Mouse (Mus musculus) limb, embryonic 11.5 days (tissue): ENCODE results near the gene Ptpn14. TPM values are rescaled to one million over a fixed set of nuclear protein-coding genes. Genes with fewer than 3 reads are reported as not detected.

Experiments used
- ATAC-seq: fragments of 200-750 bp; cut with Nextera tagmentation; 2 replicates; pipeline ENCODE4 v1.8.0; 2017; ENCODE audit warnings: low read depth; ENCODE audit not compliant: insufficient number of reproducible peaks, low FRiP score, low TSS enrichment
- DNase-seq: peaks from one replicate; pipeline ENCODE4 v3.0.0-alpha.2; 2015; ENCODE audit warnings: low spot score
- H3K27ac ChIP-seq: fragments of 300-500 bp; sonication (generic); replicated peaks from 2 replicates; pipeline ENCODE4 v1.5.1; 2014; ENCODE audit warnings: low read depth, mild to moderate bottlenecking, low read length
- H3K27me3 ChIP-seq: fragments of 300-500 bp; sonication (generic); 2 replicates; pipeline ENCODE4 v1.6.1; 2014; ENCODE audit warnings: mild to moderate bottlenecking, low read length, mixed read lengths; ENCODE audit not compliant: control insufficient read depth, insufficient read depth
- H3K36me3 ChIP-seq: fragments of 300-500 bp; sonication (generic); 2 replicates; pipeline ENCODE4 v1.6.1; 2014; ENCODE audit warnings: mild to moderate bottlenecking, low read length, moderate library complexity, mixed read lengths; ENCODE audit not compliant: control insufficient read depth, insufficient read depth
- H3K4me1 ChIP-seq: fragments of 300-500 bp; sonication (generic); 2 replicates; pipeline ENCODE4 v1.6.1; 2014; ENCODE audit warnings: low read length, mixed read lengths; ENCODE audit not compliant: control insufficient read depth, insufficient read depth
- H3K4me2 ChIP-seq: fragments of 300-500 bp; sonication (generic); 2 replicates; pipeline ENCODE4 v1.6.1; 2014; ENCODE audit warnings: low read depth, mild to moderate bottlenecking, moderate library complexity; ENCODE audit not compliant: severe bottlenecking
- H3K4me3 ChIP-seq: fragments of 300-500 bp; sonication (generic); 2 replicates; pipeline ENCODE4 v1.5.1; 2014; ENCODE audit warnings: low read depth, low read length
- H3K9ac ChIP-seq: fragments of 300-500 bp; sonication (generic); 2 replicates; pipeline ENCODE4 v1.6.1; 2014; ENCODE audit warnings: mild to moderate bottlenecking, low read length
- H3K9me3 ChIP-seq: fragments of 300-500 bp; sonication (generic); 2 replicates; pipeline ENCODE4 v1.6.1; 2016; ENCODE audit warnings: low read length; ENCODE audit not compliant: control insufficient read depth
- WGBS: fragments of 180-500 bp; shearing (Covaris S2); extraction: QIAGEN DNeasy Blood & Tissue Kit; methylation state at CpG from one replicate; pipeline ENCODE4 v1.1.7; 2014; 5-methylcytosine and 5-hydroxymethylcytosine counted together
- polyA plus RNA-seq: library from polyadenylated mRNA; unstranded; fragments of >200 nt; fragmentation: Nextera tagmentation; extraction: Ambion mirVana; gene quantifications from 2 replicates; pipeline ENCODE4 v1.2.1, GENCODE M21; 2014

Gene Ptpn14
- polyA plus RNA-seq, 1 experiment from 2014 or later: 8.8 TPM

DNA sequence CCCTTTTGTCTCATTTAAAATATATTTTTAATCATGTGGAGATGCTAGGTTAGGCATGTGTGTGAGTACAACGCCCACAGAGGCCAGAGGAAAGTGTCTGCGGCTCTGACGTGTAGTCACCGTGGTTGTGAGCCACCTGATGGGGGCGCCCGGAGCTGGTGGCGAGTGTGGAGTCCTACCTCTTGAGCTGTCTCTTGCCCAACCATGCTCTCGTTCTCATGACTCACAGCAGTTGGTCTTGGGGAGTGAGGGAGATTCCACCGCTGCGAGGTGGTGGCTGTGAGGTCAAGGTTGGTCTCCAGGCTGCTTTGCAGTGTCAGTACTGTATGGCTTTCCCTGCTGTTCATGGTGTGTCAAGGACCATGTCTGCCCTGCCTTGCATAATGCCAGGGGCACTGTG, 140.0 kb downstream of the Ptpn14 start:
- no peak for ATAC-seq
- no peak overlapping the region for H3K4me3 ChIP-seq
- 85% methylated on average over 10 of the region's 10 CpGs for WGBS

GRCm38 (mm10) chr1:189869651-189870270, 141.7 kb downstream of the Ptpn14 start:
- no peak for DNase-seq
- no peaks in the 10 kb centered on the region for H3K27me3 ChIP-seq
- no peaks in the 10 kb centered on the region; the same call in 1 of the 2 replicates for H3K9me3 ChIP-seq
- no peak overlapping the region for H3K9ac ChIP-seq
- H3K4me2 ChIP-seq: no peak overlapping the region
- no peaks in the 10 kb centered on the region; the same call in 1 of the 2 replicates for H3K36me3 ChIP-seq
- no peak overlapping the region for H3K4me3 ChIP-seq
- peaks cover 1% of the 10 kb centered on the region; the same call in 1 of the 2 replicates for H3K4me1 ChIP-seq
- ATAC-seq: no peak
- no peak overlapping the region for H3K27ac ChIP-seq
- 89% methylated on average over 18 of the region's 18 CpGs for WGBS

More for the DNA sequence above, 140.0 kb downstream of the Ptpn14 start:
- Histone ChIP-seq H3K4me2 (no peak overlapping the region), H3K9me3 (no peaks in the 10 kb centered on the region; the same call in 1 of the 2 replicates), H3K27ac (no peak overlapping the region), H3K36me3 (no peaks in the 10 kb centered on the region; the same call in 1 of the 2 replicates), H3K4me1 (no peaks in the 10 kb centered on the region), H3K9ac (no peak overlapping the region), H3K27me3 (no peaks in the 10 kb centered on the region)
- no peak for DNase-seq

- H3K4me2 ChIP-seq: no peak overlapping the region
- DNase-seq (no peak), ATAC-seq (no peak)
- H3K36me3 ChIP-seq: no peaks in the 10 kb centered on the region; the same call in 1 of the 2 replicates
- no peak overlapping the region for H3K27ac ChIP-seq
- no peaks in the 10 kb centered on the region for H3K27me3 ChIP-seq
- H3K9ac ChIP-seq: no peak overlapping the region
- 85% methylated on average over 8 of the region's 8 CpGs for WGBS
- H3K4me3 ChIP-seq: no peak overlapping the region
- H3K9me3 ChIP-seq: no peaks in the 10 kb centered on the region; the same call in 1 of the 2 replicates
- H3K4me1 ChIP-seq: peaks cover 9% of the 10 kb centered on the region; the same call in 1 of the 2 replicates
Measured at GRCm38 (mm10) chr1:189870539-189870938, 142.5 kb downstream of the Ptpn14 start.

GRCm38 (mm10) chr1:189871625-189872024, 143.6 kb downstream of the Ptpn14 start:
- Histone ChIP-seq H3K4me3 (no peak overlapping the region), H3K9ac (no peak overlapping the region), H3K9me3 (no peaks in the 10 kb centered on the region; the same call in 1 of the 2 replicates), H3K27ac (no peak overlapping the region), H3K27me3 (no peaks in the 10 kb centered on the region), H3K36me3 (no peaks in the 10 kb centered on the region; the same call in 1 of the 2 replicates), H3K4me2 (no peak overlapping the region), H3K4me1 (peaks cover 9% of the 10 kb centered on the region; the same call in 1 of the 2 replicates)
- WGBS: 91% methylated on average over 8 of the region's 8 CpGs
- ATAC-seq (no peak), DNase-seq (no peak)

DNA sequence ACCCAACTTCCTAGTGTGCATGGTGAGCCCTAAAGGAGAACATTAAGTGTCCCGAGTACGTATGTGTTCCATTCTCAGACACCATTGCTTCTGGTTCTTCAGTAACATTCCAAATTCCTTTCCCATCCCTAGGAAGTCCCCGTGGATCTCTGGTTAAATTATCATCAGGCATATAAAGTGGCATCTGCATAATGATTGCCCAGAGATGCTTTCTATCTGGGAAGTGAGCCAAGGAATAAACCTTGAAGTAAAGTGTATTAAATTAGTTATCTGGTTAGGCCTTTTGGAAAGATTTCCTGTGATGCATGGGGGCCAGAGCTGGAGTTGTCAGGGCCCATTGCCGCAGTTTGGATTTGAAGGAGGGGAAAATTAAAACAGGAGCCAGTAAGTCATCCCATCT, 144.0 kb downstream of the Ptpn14 start:
- DNase-seq: no peak
- no peak for ATAC-seq
- no peak overlapping the region for H3K27ac ChIP-seq
- no peaks in the 10 kb centered on the region; the same call in 1 of the 2 replicates for H3K36me3 ChIP-seq
- H3K4me3 ChIP-seq: no peak overlapping the region
- WGBS: 94% methylated on average over 4 of the region's 4 CpGs
- H3K9me3 ChIP-seq: no peaks in the 10 kb centered on the region; the same call in 1 of the 2 replicates
- H3K4me2 ChIP-seq: no peak overlapping the region
- no peaks in the 10 kb centered on the region for H3K27me3 ChIP-seq
- H3K9ac ChIP-seq: no peak overlapping the region
- H3K4me1 ChIP-seq: peaks cover 9% of the 10 kb centered on the region; the same call in 1 of the 2 replicates

GRCm38 (mm10) chr1:189873591-189873990, 145.5 kb downstream of the Ptpn14 start:
- no peak overlapping the region for H3K9ac ChIP-seq
- no peak for ATAC-seq
- H3K27me3 ChIP-seq: no peaks in the 10 kb centered on the region
- no peak for DNase-seq
- H3K4me3 ChIP-seq: no peak overlapping the region
- H3K9me3 ChIP-seq: no peaks in the 10 kb centered on the region; the same call in 1 of the 2 replicates
- no peak overlapping the region for H3K27ac ChIP-seq
- 85% methylated on average over 8 of the region's 8 CpGs for WGBS
- H3K36me3 ChIP-seq: no peaks in the 10 kb centered on the region; the same call in 1 of the 2 replicates
- peaks cover 9% of the 10 kb centered on the region; the same call in 1 of the 2 replicates for H3K4me1 ChIP-seq
- H3K4me2 ChIP-seq: no peak overlapping the region

GRCm38 (mm10) chr1:189875439-189875861, 147.4 kb downstream of the Ptpn14 start:
- ATAC-seq (no peak), DNase-seq (no peak)
- Histone ChIP-seq H3K4me3 (no peak overlapping the region), H3K27ac (no peak overlapping the region), H3K9ac (no peak overlapping the region), H3K4me1 (peaks cover 9% of the 10 kb centered on the region; the same call in 1 of the 2 replicates), H3K4me2 (no peak overlapping the region), H3K27me3 (no peaks in the 10 kb centered on the region), H3K9me3 (no peaks in the 10 kb centered on the region), H3K36me3 (no peaks in the 10 kb centered on the region)
- 8% methylated on average over 6 of the region's 6 CpGs for WGBS

DNA sequence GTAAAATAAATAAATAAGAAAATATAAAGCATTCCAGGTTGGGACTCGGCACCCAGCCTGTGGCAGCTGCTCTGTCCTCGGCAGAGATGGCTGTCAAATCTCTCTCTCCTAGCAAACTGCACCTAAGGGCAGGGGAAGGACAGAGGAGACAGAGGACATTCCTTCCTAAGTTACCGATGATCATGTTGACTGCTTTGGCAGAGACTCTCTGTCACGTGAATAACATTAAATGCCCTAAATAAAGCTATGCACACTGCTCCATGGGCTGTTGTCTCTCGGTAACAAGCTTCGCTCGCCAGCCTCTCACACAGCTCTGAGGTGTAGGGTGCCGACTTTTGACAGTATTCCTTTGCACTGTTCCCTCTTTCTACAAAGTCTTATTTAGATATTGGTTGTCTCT, 148.1 kb downstream of the Ptpn14 start:
- H3K4me2 ChIP-seq: no peak overlapping the region
- no peaks in the 10 kb centered on the region for H3K27me3 ChIP-seq
- no peak overlapping the region for H3K9ac ChIP-seq
- ATAC-seq: no peak
- no peaks in the 10 kb centered on the region for H3K36me3 ChIP-seq
- no peak overlapping the region for H3K4me3 ChIP-seq
- 69% methylated on average over 8 of the region's 8 CpGs for WGBS
- H3K9me3 ChIP-seq: no peaks in the 10 kb centered on the region
- no peak overlapping the region for H3K27ac ChIP-seq
- DNase-seq: no peak
- H3K4me1 ChIP-seq: peaks cover 9% of the 10 kb centered on the region; the same call in 1 of the 2 replicates
